Mouse (Mus musculus): ENCODE results near the gene Tnnc2. TPM values are rescaled to one million over a fixed set of nuclear protein-coding genes. Genes with fewer than 3 reads are reported as not detected.

Tnnc2 gene
- polyA plus RNA-seq, 1 experiment = 9.6 TPM

GRCm38 (mm10) chr2:164739876-164740275 lies 39.9 kb downstream of the Tnnc2 start:
- Histone ChIP-seq H3K4me3 (replicated peaks; ENCODE audit: control insufficient read depth, low read depth, low read length) (no peak overlapping the region), H3K27ac (ENCODE audit: control insufficient read depth, insufficient read depth, low read depth, low read length, poor library complexity) (no peak overlapping the region), H3K4me1 (ENCODE audit: control insufficient read depth, insufficient read depth, low read length) (peaks cover under 1% of the 10 kb centered on the region; the same call in 1 of the 2 replicates)
- 52% methylated on average over 7 of the region's 7 CpGs for whole genome bisulfite sequencing
- TF ChIP-seq POLR2A (IDR thresholded peaks at IDR 0.05; ENCODE audit: borderline replicate concordance, control insufficient read depth, low read depth, low read length) (no peak), CTCF (IDR thresholded peaks at IDR 0.05; ENCODE audit: control insufficient read depth, insufficient read depth, low read length) (no peak)

GRCm38 (mm10) chr2:164737377-164738090 lies 42.2 kb downstream of the Tnnc2 start:
- Histone ChIP-seq H3K4me1 (ENCODE audit: control insufficient read depth, insufficient read depth, low read length) (no peaks in the 10 kb centered on the region), H3K27ac (ENCODE audit: control insufficient read depth, insufficient read depth, low read depth, low read length, poor library complexity) (no peak overlapping the region), H3K4me3 (replicated peaks; ENCODE audit: control insufficient read depth, low read depth, low read length) (no peak overlapping the region)
- TF ChIP-seq CTCF (IDR thresholded peaks at IDR 0.05; ENCODE audit: control insufficient read depth, insufficient read depth, low read length) (no peak), POLR2A (IDR thresholded peaks at IDR 0.05; ENCODE audit: borderline replicate concordance, control insufficient read depth, low read depth, low read length) (no peak)
- 72% methylated on average over 3 of the region's 3 CpGs for WGBS

GRCm38 (mm10) chr2:164735446-164735845 lies 44.3 kb downstream of the Tnnc2 start:
- TF ChIP-seq POLR2A (IDR thresholded peaks at IDR 0.05; ENCODE audit: borderline replicate concordance, control insufficient read depth, low read depth, low read length) (no peak), CTCF (IDR thresholded peaks at IDR 0.05; ENCODE audit: control insufficient read depth, insufficient read depth, low read length) (no peak)
- no peak overlapping the region for H3K27ac ChIP-seq (ENCODE audit: control insufficient read depth, insufficient read depth, low read depth, low read length, poor library complexity)
- WGBS = 81% methylated on average over 5 of the region's 5 CpGs

GRCm38 (mm10) chr2:164734839-164735238 lies 44.9 kb downstream of the Tnnc2 start:
- WGBS = 78% methylated on average over 5 of the region's 5 CpGs
- TF ChIP-seq POLR2A (IDR thresholded peaks at IDR 0.05; ENCODE audit: borderline replicate concordance, control insufficient read depth, low read depth, low read length) (no peak), CTCF (IDR thresholded peaks at IDR 0.05; ENCODE audit: control insufficient read depth, insufficient read depth, low read length) (no peak)
- H3K4me1 ChIP-seq (ENCODE audit: control insufficient read depth, insufficient read depth, low read length) = no peaks in the 10 kb centered on the region
- no peak overlapping the region for H3K27ac ChIP-seq (ENCODE audit: control insufficient read depth, insufficient read depth, low read depth, low read length, poor library complexity)
- no peak overlapping the region for H3K4me3 ChIP-seq (replicated peaks; ENCODE audit: control insufficient read depth, low read depth, low read length)

More at GRCm38 (mm10) chr2:164735446-164735845, 44.3 kb downstream of the Tnnc2 start:
- H3K4me3 ChIP-seq (replicated peaks; ENCODE audit: control insufficient read depth, low read depth, low read length) = no peak overlapping the region
- H3K4me1 ChIP-seq (ENCODE audit: control insufficient read depth, insufficient read depth, low read length) = no peaks in the 10 kb centered on the region

- Histone ChIP-seq H3K27ac (ENCODE audit: control insufficient read depth, insufficient read depth, low read depth, low read length, poor library complexity) (no peak overlapping the region), H3K4me3 (replicated peaks; ENCODE audit: control insufficient read depth, low read depth, low read length) (no peak overlapping the region), H3K4me1 (ENCODE audit: control insufficient read depth, insufficient read depth, low read length) (no peaks in the 10 kb centered on the region)
- WGBS = 81% methylated on average over 2 of the region's 2 CpGs
- no peak for TF ChIP-seq POLR2A (IDR thresholded peaks at IDR 0.05; ENCODE audit: borderline replicate concordance, control insufficient read depth, low read depth, low read length)
- TF ChIP-seq CTCF (IDR thresholded peaks at IDR 0.05; ENCODE audit: control insufficient read depth, insufficient read depth, low read length) = no peak
These were observed 46.5 kb downstream of the Tnnc2 start for GRCm38 (mm10) chr2:164733259-164733658.

- H3K27ac ChIP-seq (ENCODE audit: control insufficient read depth, insufficient read depth, low read depth, low read length, poor library complexity) = no peak overlapping the region
- no peak overlapping the region for H3K4me3 ChIP-seq (replicated peaks; ENCODE audit: control insufficient read depth, low read depth, low read length)
- H3K4me1 ChIP-seq (ENCODE audit: control insufficient read depth, insufficient read depth, low read length) = no peaks in the 10 kb centered on the region
- TF ChIP-seq CTCF (IDR thresholded peaks at IDR 0.05; ENCODE audit: control insufficient read depth, insufficient read depth, low read length) = no peak
- no peak for TF ChIP-seq POLR2A (IDR thresholded peaks at IDR 0.05; ENCODE audit: borderline replicate concordance, control insufficient read depth, low read depth, low read length)
- 79% methylated on average over 5 of the region's 5 CpGs for WGBS
These were observed 48.0 kb downstream of the Tnnc2 start for GRCm38 (mm10) chr2:164731719-164732118.

Other genes starting within 250 kb of the Tnnc2 start
- gene Wfdc2, start 217.6 kb downstream of the Tnnc2 start, polyA plus RNA-seq (2011; ENCODE audit: insufficient read depth, insufficient read length, low replicate concordance, missing spikeins) = 2.8 TPM in 1 of 2 replicates, not detected in the other
- gene Spint3, start 206.5 kb downstream of the Tnnc2 start, polyA plus RNA-seq (2011; ENCODE audit: insufficient read depth, insufficient read length, low replicate concordance, missing spikeins) = not detected in 2 replicates
- not detected in 2 replicates for gene Wfdc6a, start 194.5 kb downstream of the Tnnc2 start, polyA plus RNA-seq (2011; ENCODE audit: insufficient read depth, insufficient read length, low replicate concordance, missing spikeins)
- not detected in 2 replicates for gene Eppin, start 186.4 kb downstream of the Tnnc2 start, polyA plus RNA-seq (2011; ENCODE audit: insufficient read depth, insufficient read length, low replicate concordance, missing spikeins)
- gene Wfdc6b, start 166.4 kb downstream of the Tnnc2 start, polyA plus RNA-seq (2011; ENCODE audit: insufficient read depth, insufficient read length, low replicate concordance, missing spikeins) = not detected in 2 replicates
- not detected in 2 replicates for gene Wfdc8, start 166.3 kb downstream of the Tnnc2 start, polyA plus RNA-seq (2011; ENCODE audit: insufficient read depth, insufficient read length, low replicate concordance, missing spikeins)
- gene Wfdc16, start 141.2 kb downstream of the Tnnc2 start, polyA plus RNA-seq (2011; ENCODE audit: insufficient read depth, insufficient read length, low replicate concordance, missing spikeins) = not detected in 2 replicates
- not detected in 2 replicates for gene Wfdc10, start 123.9 kb downstream of the Tnnc2 start, polyA plus RNA-seq (2011; ENCODE audit: insufficient read depth, insufficient read length, low replicate concordance, missing spikeins)
- gene Wfdc9, start 123.4 kb downstream of the Tnnc2 start, polyA plus RNA-seq (2011; ENCODE audit: insufficient read depth, insufficient read length, low replicate concordance, missing spikeins) = not detected in 2 replicates
- gene Wfdc11, start 105.9 kb downstream of the Tnnc2 start, polyA plus RNA-seq (2011; ENCODE audit: insufficient read depth, insufficient read length, low replicate concordance, missing spikeins) = not detected in 2 replicates
- gene Wfdc13, start 94.9 kb downstream of the Tnnc2 start, polyA plus RNA-seq (2011; ENCODE audit: insufficient read depth, insufficient read length, low replicate concordance, missing spikeins) = not detected in 2 replicates
- gene Spint4, start 81.5 kb downstream of the Tnnc2 start, polyA plus RNA-seq (2011; ENCODE audit: insufficient read depth, insufficient read length, low replicate concordance, missing spikeins) = not detected in 2 replicates
- gene Spint5, start 64.7 kb downstream of the Tnnc2 start, polyA plus RNA-seq (2011; ENCODE audit: insufficient read depth, insufficient read length, low replicate concordance, missing spikeins) = not detected in 2 replicates
- 2.1 and 2.2 TPM in 2 replicates for gene Wfdc3, start 34.0 kb downstream of the Tnnc2 start, polyA plus RNA-seq (2011; ENCODE audit: insufficient read depth, insufficient read length, low replicate concordance, missing spikeins)
- gene Dnttip1, start 34.0 kb downstream of the Tnnc2 start, polyA plus RNA-seq (2011; ENCODE audit: insufficient read depth, insufficient read length, low replicate concordance, missing spikeins) = 35.3 and 47.6 TPM in 2 replicates
- gene Ube2c, start 10.1 kb downstream of the Tnnc2 start, polyA plus RNA-seq (2011; ENCODE audit: insufficient read depth, insufficient read length, low replicate concordance, missing spikeins) = 261 and 459 TPM in 2 replicates
- 2.3 and 5.8 TPM in 2 replicates for gene Snx21, start 5.9 kb upstream of the Tnnc2 start, polyA plus RNA-seq (2011; ENCODE audit: insufficient read depth, insufficient read length, low replicate concordance, missing spikeins)
- gene Acot8, start 24.9 kb upstream of the Tnnc2 start, polyA plus RNA-seq (2011; ENCODE audit: insufficient read depth, insufficient read length, low replicate concordance, missing spikeins) = 16.5 and 36.5 TPM in 2 replicates
- gene Zswim3, start 25.1 kb upstream of the Tnnc2 start, polyA plus RNA-seq (2011; ENCODE audit: insufficient read depth, insufficient read length, low replicate concordance, missing spikeins) = 3.4 and 4.4 TPM in 2 replicates
- 2.1 and 3.7 TPM in 2 replicates for gene Zswim1, start 42.7 kb upstream of the Tnnc2 start, polyA plus RNA-seq (2011; ENCODE audit: insufficient read depth, insufficient read length, low replicate concordance, missing spikeins)
- gene Spata25, start 48.6 kb upstream of the Tnnc2 start, polyA plus RNA-seq (2011; ENCODE audit: insufficient read depth, insufficient read length, low replicate concordance, missing spikeins) = not detected in 2 replicates
- gene Ctsa, start 52.9 kb upstream of the Tnnc2 start, polyA plus RNA-seq (2011; ENCODE audit: insufficient read depth, insufficient read length, low replicate concordance, missing spikeins) = 61.0 and 109 TPM in 2 replicates
- gene Neurl2, start 53.5 kb upstream of the Tnnc2 start, polyA plus RNA-seq (2011; ENCODE audit: insufficient read depth, insufficient read length, low replicate concordance, missing spikeins) = 0.97 TPM in 1 of 2 replicates, not detected in the other
- gene Pltp, start 77.7 kb upstream of the Tnnc2 start, polyA plus RNA-seq (2011; ENCODE audit: insufficient read depth, insufficient read length, low replicate concordance, missing spikeins) = 2.4 and 6.5 TPM in 2 replicates
- 24.8 and 31.6 TPM in 2 replicates for gene Pcif1, start 99.3 kb upstream of the Tnnc2 start, polyA plus RNA-seq (2011; ENCODE audit: insufficient read depth, insufficient read length, low replicate concordance, missing spikeins)
- gene Zfp335, start 131.8 kb upstream of the Tnnc2 start, polyA plus RNA-seq (2011; ENCODE audit: insufficient read depth, insufficient read length, low replicate concordance, missing spikeins) = 17.1 and 35.2 TPM in 2 replicates
- 173 and 363 TPM in 2 replicates for gene Mmp9, start 160.8 kb upstream of the Tnnc2 start, polyA plus RNA-seq (2011; ENCODE audit: insufficient read depth, insufficient read length, low replicate concordance, missing spikeins)
- 3.6 and 5.1 TPM in 2 replicates for gene Slc12a5, start 180.8 kb upstream of the Tnnc2 start, polyA plus RNA-seq (2011; ENCODE audit: insufficient read depth, insufficient read length, low replicate concordance, missing spikeins)